Mouse (Mus musculus) layer of hippocampus, postnatal 25 days (tissue): ENCODE data around the gene Dgcr2. TPM values are rescaled to one million over a fixed set of nuclear protein-coding genes. Genes with fewer than 3 reads are reported as not detected.

Experiments used
- DNase-seq, 2 experiments: peaks; one replicate each; pipeline ENCODE4 v3.0.0; 2022; ENCODE audit warnings: mixed read lengths in 2 of 2, low spot score in 1 of 2; ENCODE audit errors: extremely low spot score in 1 of 2
- total RNA-seq, 2 experiments: library from RNA; stranded (reverse); gene quantifications; 2 replicates each; pipeline ENCODE4 v1.2.3; 2021

The Dgcr2 gene
- total RNA-seq, 2 experiments from 2014 or later: 103 to 114 TPM

DNA sequence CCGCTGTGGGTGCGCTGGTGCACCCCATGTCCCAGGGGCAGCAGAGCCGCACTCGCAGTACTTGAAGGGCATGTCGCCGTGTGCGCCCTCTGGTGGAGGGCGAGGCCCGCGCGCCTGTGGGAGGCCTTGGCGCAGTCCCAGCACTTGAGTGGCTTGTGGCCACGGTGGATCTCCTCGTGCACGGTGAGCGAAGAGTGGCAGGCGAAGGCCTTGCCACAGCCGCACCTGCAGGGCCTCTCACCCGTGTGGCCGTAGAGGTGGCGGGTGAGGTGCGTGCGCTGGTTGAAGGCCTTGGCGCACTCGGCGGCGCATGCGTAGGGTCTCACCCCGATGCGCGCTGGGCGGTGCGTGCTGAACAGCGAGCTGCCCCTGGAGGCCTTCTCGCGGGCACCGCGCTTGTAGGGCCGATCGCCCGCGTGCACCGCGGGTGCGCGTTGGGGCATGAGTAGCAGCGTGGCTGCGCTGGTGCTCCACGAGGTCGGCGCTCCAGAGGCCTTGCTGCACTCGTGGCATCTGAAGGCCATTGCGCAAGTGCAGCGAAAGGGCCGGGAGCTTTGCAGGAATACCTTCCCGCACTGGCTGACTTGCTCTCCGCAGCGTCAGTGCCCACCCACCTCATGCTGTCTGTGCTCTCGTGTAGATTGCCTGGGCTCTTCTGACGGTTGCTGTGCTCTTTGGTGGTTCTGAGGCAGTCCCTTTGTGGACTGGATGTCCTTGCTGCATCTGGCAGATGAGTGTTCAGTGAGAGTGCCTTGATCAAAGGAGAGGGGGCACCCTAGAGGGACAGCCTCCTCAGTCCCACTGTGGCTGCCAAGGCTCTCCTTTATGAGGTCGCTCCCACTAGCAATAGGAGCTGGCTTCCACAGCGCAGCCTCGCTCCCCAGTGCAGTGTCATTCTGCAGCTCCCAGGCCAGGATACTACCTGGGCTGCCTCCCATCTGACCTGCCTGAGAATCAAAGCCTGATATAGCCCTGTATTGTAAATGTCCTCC is 82.7 kb downstream of the Dgcr2 start:
- DNase-seq: peak; percentile 48 to 62

DNA sequence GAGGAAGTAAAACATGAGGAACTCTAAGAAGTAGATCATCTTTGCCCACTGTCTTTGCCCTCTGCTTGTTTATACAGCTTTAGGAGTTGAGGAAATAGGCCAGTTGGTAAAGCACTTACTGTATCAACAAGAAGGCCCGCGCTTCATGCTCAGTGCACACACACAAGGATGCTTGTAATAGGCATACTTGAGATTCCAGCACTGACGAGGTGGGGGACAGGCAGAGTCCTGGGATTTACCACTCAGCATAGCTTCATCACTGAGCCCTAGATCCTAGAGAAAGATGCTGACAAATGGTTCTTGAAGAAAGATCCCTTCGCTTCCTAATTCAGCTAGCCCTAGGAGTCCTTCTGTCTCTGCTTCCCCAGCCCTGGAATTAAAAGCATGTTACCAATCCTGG is 85.2 kb downstream of the Dgcr2 start:
- no peak for DNase-seq

GRCm38 (mm10) chr16:17812120-17812519 is 86.2 kb downstream of the Dgcr2 start:
- no peak for DNase-seq

DNA sequence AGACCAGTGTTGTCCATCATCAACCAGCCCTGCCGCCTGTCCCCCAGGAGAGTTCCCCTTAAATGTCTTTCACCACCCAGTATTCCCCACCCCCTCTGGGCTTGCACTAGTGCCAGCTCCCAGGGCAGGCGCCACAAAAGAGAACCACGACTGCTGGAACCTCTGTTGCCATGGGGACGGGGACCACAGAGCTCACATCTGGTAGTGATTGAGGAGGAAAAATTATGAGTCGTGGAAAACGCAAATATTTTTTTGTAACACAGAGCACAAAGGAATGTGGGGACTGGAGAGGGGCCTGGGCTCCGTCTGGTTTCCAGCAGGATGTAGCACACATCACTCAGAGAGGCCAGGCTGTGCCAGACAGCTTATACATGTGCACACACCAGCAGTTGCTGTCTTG is 88.7 kb downstream of the Dgcr2 start:
- DNase-seq: no peak

DNA sequence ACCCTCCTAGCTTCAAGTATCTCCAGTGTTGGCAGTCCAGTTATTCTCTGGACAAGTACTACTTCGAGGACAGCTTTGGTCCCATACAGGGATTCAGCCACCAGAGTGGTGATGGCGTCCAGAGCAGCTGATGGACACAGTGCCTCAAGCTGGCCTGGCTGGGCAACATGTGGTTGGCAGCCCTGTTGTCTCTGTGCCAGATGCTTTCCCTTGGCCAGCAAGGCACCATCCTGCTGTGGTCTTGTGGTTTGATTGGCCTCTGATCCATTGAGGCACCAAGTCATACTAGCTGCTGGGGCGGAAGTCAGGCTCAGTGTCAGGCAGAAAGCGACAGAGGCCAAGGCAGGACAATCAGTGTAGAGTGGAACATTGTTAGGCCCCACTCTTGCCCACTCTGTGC is 89.2 kb downstream of the Dgcr2 start:
- DNase-seq: no peak

DNA sequence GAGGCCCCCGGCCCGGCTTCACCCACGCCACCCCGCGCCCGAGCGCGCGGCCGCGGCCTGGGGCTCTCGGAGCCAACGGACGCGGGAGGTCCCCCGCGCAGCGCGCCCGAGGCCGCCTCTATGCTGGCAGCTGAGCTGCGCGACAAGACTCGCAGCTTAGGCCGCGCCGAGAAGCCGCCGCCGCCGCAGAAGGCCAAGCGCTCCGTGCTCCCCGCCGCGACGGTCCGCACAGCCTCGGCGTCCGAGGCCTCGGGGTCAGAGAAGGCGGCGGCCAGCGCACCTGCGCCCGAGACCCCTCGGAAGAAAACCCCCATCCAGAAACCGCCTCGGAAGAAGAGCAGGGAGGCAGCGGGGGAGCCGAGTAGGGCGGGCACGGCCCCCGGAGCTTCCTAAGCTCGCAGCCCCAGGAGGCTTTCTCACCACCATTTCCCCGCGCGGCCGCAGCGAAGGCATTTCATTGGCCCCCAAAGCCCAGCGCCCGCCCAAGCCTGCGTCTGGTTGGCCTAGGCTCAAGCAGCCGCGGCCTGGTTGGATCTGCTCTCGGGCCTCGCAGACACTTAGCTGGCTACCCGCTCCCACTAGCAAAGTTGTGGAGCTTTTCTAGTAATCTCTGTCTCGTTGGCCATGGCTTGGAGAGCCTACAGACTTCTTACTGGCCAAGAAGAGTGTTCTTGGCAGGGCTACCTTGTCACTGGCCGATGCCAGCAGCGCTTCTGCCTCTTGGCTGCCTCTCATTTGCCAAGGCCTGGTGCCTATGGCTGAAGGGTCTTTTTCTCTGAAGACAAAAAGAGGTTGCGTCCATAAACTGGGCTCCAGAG is 91.0 kb downstream of the Dgcr2 start:
- peak; percentile 77 to 81 for DNase-seq

GRCm38 (mm10) chr16:17806581-17807191 is 91.7 kb downstream of the Dgcr2 start:
- DNase-seq: no peak

DNA sequence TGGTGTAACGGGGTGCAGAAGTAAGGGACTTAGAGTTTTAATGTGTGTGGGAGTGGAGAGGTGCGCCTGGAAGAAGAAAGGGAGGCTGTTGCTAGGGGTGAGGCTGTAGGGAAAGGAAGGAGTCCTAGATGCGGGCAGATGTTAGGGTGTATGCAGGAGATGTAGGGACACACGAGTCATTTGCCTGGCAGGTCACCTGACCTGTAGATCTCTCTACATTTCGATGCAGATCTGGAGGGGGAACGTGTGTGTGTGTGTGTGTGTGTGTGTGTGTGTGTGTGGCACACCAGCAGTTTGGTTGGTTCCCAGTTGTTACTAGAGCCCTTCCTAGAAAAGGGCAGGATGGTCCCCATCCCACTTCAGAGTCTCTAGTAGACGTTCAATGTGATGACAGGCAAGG is 93.4 kb downstream of the Dgcr2 start:
- DNase-seq: no peak

- DNase-seq: no peak
Observed at GRCm38 (mm10) chr16:17804449-17804912, 93.9 kb downstream of the Dgcr2 start.

GRCm38 (mm10) chr16:17803675-17804448 is 94.5 kb downstream of the Dgcr2 start:
- DNase-seq: no peak

DNA sequence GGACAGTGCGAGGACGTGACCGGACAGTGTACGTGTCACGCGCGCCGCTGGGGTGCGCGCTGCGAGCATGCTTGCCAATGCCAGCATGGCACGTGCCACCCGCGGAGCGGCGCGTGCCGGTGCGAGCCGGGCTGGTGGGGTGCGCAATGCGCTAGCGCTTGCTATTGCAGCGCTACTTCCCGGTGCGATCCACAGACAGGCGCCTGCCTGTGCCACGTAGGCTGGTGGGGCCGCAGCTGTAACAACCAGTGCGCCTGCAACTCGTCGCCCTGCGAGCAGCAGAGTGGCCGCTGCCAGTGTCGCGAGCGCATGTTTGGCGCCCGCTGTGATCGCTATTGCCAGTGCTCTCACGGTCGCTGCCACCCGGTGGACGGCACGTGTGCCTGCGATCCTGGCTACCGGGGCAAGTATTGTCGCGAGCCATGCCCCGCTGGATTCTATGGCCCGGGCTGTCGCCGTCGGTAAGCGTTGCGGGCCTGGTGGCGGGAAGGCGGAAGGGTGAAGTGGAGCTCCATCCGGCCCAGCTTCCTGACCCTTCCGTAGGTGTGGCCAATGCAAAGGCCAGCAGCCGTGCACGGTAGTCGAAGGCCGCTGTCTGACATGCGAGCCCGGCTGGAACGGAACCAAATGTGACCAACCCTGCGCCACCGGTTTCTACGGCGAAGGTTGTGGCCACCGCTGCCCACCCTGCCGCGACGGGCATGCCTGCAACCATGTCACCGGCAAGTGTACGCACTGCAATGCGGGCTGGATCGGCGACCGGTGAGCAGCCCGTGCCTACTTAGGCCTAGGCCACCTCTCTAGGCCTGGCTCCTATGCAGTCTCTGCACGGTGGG is 95.3 kb downstream of the Dgcr2 start:
- DNase-seq: peak in 1 of 2 experiments; percentile 42

DNA sequence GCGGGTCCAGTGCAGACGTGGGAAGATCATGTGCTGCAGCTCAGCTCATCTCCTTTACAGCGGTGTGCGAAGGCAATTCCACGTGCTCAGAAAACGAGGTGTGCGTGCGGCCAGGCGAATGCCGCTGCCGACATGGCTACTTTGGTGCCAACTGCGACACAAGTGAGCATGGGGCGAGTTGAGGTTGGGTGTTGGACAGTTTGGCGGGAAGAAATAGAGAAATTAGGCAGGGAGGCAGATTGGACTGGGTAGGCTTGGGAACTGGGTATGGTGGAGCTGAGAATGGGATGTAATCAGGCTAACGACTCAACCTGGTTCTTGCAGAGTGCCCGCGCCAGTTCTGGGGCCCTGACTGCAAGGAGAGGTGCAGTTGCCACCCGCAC is 95.9 kb downstream of the Dgcr2 start:
- DNase-seq: no peak

DNA sequence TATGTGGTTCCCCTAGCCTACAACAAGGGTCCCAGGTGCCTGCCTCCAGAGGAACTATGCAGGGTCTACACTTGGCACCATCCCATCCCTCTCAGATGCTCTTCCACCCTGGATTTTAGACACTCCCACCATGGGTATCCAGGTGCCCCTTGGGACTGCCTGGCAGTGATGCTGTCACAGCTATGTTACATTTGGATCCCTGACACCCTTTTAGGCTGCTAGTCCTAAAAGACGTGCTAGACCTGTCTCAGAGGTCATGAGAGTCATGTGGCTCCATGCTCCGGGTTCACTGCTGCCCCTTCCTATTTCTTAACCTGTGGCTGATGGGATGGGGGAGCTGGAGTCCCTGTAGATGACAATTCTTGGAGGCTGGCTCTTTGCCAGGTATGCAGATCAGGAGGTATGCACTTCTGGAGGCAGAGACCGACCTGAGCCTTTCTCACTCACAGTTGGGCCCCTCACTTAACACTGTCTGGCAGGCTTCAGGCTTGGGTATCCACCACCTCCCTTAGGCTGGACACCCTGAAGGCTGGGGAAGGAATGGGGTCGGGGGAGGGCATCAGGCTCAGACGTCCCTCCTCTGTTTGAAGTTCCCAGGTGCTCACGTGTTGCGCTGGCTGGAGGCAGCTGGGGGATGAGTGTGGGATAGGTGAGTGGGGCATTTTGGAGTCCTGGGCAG is 96.4 kb downstream of the Dgcr2 start:
- no peak for DNase-seq

DNA sequence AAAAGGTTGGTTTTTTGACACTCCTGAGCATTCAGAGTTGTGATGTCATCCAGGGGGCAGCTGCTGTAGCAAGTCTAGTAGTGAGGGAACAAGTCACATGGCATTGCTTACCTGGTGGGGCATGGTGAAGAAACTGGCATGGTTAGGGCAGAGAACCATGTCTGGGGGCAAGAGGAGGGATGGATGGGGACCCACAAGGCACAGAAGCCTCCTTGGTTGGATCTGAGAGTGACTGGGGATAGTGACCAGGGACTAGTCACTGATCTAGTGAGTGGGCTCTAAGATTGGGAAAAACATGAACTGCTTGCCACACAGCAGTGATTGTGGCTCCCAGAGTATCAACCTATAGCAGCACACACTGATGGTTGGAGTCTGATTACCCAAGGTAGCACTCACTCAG is 98.8 kb downstream of the Dgcr2 start:
- DNase-seq: no peak

DNA sequence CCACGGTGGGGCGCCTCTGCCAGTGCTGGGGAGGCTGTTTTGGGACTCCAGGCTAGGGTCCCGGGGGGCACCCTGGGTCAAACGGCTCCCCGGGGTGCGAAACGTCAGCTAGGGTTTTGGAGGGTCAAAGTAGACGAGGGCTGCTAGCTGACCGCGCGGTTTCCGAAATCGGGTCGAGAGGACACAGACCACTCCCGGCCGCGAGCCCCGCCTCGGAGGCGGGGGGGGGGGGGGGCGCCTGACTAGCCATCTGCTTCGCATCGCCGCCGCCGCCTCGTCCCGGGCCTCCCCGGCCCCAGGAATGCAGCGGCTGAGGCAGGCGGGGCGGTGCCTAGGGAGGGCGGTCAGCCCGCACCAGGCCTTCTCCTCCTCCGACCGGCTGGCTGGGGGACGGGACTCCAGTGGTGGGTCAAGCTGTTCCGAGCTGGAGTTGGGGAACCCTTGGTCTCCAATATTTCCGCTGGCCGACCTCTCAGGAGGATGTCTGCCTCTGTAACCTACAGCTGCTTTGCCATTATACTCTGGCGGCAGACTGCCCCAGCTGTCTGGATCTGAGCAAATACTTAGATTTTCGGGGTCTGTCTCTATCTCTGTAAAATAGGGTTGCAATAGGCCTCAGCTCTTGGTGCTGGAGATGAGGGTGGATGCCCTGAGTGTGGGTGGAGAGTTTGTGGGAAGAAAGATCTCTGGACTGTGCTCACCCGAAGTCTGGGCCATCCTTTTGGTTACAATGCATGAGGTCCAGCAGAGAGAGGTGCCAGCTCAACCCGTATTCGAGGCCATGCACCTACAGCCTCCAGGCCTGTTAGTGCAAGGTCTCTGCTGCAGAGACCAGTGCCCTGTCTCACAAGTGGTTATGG is 99.8 kb downstream of the Dgcr2 start:
- no peak for DNase-seq

GRCm38 (mm10) chr16:17797812-17798311 is 100.5 kb downstream of the Dgcr2 start:
- DNase-seq: no peak

DNA sequence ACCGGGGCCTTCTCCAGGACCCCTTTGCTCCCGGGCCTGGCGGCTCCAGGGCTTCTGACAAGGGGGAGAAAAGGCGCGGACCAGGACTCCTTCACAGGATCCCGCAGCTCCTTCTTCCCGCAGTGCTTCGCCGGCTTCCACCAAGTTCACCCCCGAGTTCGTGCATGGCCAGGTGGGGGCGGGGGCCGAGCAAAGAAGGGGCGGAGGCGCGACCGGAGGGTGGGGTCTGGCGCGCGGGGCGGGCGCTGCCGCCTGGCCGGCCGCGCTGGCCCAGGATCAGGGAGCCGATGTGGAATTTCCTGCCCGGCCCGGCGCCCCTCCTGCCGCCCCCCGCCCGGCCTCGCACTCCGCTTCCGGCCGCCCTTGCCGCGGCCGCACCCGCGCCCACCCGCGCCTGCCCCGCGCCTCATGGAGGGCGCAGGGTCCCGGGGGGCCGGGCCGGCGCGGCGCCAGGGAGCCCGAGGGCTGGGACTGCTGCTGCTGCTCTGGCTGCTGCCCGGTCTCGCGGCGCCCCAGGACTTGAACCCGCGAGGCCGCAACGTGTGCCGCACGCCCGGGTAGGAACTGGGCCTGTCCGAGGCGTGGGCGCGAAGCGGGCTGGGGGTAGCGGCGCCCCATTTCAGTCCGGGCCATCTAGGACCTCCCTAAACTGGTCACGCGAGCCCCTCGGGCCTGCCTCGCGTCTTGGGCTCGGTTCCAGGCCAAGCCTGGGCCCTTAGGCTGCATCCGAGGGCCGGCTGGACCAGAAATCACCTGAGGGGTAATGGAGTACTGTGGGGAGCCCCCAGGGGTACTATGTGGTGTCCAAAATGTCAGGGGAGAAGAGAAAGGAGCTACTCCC is 101.2 kb downstream of the Dgcr2 start, which contains the start of gene Scarf2:
Scarf2 (plus strand) TSS at position 312 of the 841 bp plus-strand sequence.
- DNase-seq: no peak
